Mouse (Mus musculus) heart, postnatal 36 days (tissue): ENCODE measurements around the gene Fbxw8. TPM values are rescaled to one million over a fixed set of nuclear protein-coding genes. Genes with fewer than 3 reads are reported as not detected.

Experiments used
- DNase-seq, 2 experiments: peaks; one replicate each; pipeline ENCODE4 v3.0.0; 2021 to 2022
- intact Hi-C: fragments of 180-260 bp; cut with DNase I; formaldehyde crosslinking; loops from one replicate; pipeline ENCODE4 v1.15.1; 2025
- total RNA-seq, 2 experiments: library from RNA; stranded (reverse); gene quantifications; 2 replicates each; pipeline ENCODE4 v1.2.3; 2021

Fbxw8 gene
- total RNA-seq, 2 experiments from 2014 or later = 39.0 to 42.7 TPM

DNA sequence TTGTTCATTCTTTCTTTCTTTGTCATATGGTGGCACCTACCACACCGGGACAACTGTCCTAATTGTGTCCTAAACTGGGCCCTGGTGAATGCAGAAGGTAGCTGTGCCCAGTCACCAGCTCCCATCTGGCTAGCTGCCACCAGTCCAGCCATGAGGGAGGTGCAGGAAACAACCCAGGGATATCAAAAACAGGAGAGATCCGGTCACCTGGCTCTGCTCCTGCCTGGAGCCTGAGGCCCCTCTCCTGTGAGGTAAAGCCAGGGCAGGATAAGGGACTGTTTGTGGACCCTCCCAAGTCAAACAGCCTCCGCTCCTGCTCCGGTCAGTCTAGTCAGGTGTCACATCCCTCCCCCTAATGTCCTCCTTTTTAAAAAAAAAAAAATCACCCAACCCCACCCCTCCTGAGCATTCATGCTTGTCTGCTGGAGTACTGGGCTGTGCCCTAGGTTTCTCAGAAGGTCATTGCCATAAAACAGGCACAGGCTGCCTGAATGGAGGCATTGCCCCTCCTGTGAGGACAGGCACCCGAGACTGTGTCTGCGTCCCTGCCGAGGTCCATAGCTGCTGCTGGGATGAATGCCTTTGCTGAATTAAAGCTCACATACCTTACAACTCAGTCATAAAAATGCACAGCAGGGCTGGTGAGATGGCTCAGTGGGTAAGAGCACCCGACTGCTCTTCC is 103.1 kb downstream of the Fbxw8 start:
- intact Hi-C loops = no loop called here
- DNase-seq = no peak

- no peak for DNase-seq
- intact Hi-C loops = no loop called here
Observed at GRCm38 (mm10) chr5:118050743-118051142, 104.5 kb downstream of the Fbxw8 start.

GRCm38 (mm10) chr5:118048928-118049327 is 106.3 kb downstream of the Fbxw8 start:
- intact Hi-C loops = no loop called here
- DNase-seq = no peak

- intact Hi-C loops = no loop called here
- no peak for DNase-seq
Observed at GRCm38 (mm10) chr5:118048412-118048811, 106.9 kb downstream of the Fbxw8 start.

DNA sequence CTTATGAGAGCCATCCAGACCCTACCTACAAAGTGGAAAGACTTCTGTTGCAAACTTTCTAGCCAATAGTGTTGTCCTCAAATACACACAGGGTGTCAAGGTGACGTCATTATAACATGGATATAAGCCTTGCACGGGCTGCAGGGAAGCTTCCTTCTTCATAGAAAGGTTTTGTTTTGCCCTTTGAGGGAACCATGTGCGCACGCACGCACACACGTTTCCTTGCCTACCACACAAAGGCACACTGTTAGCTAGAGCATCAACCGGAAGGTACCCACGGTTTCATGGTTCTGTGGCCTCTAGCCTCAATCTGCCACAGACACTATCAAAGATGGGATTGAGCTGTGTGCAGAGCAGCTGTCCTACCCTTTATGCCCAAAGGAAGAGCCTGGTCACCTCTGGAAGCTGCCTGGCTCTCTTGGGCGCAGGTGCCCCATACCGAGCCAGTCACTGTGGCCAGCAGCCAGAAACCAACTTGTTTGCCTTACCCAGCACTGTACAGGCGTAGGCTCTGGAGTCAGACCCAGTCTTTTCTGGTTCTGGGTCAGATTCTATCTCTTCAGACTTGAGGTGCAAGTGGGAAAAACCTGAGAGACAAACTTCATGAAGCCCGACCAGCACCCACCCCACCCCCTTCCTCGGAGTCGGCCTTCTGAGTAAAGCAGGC is 108.0 kb downstream of the Fbxw8 start:
- intact Hi-C loops = no loop called here
- DNase-seq = no peak

DNA sequence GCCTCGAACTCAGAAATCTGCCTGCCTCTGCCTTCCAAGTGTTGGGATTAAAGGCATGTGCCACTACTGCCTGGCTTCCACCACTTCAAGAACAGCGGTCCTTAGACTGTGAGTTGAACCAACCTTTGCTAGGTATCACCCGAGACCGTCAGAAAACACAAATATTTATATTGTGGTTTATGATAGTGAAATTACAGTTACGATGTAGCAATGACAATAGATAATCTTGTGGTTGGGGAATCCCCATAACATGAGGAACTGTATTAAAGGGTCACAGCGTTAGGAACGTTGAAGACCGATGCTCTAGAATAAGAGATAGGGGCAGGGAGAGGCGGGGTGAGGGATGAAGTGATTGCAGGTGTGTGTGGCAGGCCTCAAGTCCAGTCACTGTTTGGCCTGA is 109.9 kb downstream of the Fbxw8 start:
- DNase-seq = no peak
- intact Hi-C loops = no loop called here

- no peak for DNase-seq
- intact Hi-C loops = no loop called here
Observed at GRCm38 (mm10) chr5:118044907-118045306, 110.4 kb downstream of the Fbxw8 start.

DNA sequence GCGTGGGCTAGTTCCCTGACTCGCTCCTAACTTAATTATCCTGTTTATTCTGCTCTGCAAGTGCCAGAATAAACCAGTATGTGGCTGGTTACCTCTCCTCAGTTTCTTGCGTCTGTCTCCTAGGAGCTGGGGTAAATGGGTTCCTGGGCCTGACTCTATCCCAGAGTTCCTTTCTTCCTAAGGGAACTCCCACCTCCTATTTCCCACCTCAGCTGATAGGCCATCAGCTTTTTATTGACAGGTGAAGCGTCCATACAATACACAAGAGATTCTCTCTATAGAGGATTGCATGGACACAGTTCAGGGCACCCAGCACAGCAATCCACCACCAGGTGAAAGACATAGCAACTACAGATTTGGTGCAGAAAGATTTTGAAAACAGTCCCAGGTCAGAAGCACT is 111.5 kb downstream of the Fbxw8 start:
- intact Hi-C loops = no loop called here

GRCm38 (mm10) chr5:118042599-118042998 is 112.7 kb downstream of the Fbxw8 start:
- intact Hi-C loops = no loop called here

More for the DNA sequence above, 111.5 kb downstream of the Fbxw8 start:
- DNase-seq = no peak

GRCm38 (mm10) chr5:118039241-118039668 is 116.0 kb downstream of the Fbxw8 start:
- intact Hi-C loops = no loop called here

More at GRCm38 (mm10) chr5:118042599-118042998, 112.7 kb downstream of the Fbxw8 start:
- DNase-seq = no peak

GRCm38 (mm10) chr5:118037798-118038484 is 117.3 kb downstream of the Fbxw8 start:
- intact Hi-C loops = no loop called here
- DNase-seq = no peak

More at GRCm38 (mm10) chr5:118039241-118039668, 116.0 kb downstream of the Fbxw8 start:
- DNase-seq = no peak

- DNase-seq = no peak
- intact Hi-C loops = no loop called here
Observed at GRCm38 (mm10) chr5:118036888-118037797, 118.1 kb downstream of the Fbxw8 start.

DNA sequence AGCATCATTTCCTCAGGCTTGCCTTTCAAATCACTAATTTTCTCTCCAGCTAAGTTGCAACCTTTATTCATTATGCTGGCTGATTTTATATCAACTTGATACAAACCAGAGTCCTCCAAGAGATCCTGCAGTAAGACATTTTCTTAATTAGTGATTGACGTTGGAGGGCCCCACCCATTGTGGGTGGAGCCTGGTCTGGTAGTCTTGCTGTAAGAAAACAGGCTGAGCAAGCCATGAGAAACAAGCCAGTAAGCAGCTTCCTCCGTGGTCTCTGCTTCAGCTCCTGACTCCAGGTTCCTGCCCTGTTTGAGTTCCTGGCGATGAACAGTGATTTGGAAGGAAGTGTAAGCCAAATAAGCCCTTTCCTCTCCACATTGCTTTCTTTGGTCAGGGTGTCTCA is 119.5 kb downstream of the Fbxw8 start:
- intact Hi-C loops = no loop called here
- DNase-seq = no peak

GRCm38 (mm10) chr5:118034632-118035031 is 120.6 kb downstream of the Fbxw8 start:
- intact Hi-C loops = no loop called here
- DNase-seq = no peak

- intact Hi-C loops = no loop called here
- no peak for DNase-seq
Observed at GRCm38 (mm10) chr5:118033740-118034139, 121.5 kb downstream of the Fbxw8 start.

DNA sequence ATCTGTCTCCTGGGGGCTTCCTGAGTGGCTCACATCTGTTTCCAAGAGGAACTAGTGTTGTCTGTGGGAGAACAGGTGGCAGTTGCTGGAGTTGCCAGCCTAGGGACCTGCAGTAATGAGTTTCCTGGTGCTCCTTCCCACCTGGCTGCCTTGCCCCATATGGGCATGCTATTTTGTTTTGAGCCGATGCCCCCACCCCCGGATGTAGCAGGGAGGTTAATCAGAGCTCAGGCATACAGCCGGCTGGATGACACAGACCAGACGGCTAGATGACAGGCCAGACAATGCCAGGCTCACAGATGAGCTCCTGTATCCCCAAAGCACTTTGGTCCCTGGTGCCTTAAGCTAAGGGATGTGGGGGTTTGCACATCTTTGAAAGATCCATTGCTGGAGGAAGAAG is 121.9 kb downstream of the Fbxw8 start:
- no peak for DNase-seq

DNA sequence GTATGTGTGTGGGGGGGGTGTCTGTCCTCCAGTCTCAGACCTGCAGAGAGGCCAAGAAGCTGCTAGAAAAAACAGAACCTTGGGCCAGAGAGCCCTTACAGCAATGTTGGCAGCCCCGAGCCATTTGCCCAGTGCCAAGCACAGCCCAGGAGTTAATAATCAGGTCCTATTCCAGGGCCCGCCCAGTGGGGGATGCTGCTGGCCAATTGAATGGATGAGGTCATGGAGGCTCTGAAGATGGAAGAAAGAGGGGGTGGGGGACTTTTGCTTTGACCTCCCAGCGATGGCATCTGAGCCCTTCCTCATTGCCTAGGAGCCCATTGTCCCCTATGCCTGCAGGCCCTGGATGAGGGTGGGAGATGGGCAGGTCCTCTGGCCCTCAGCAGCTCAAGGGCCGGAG is 123.8 kb downstream of the Fbxw8 start:
- intact Hi-C loops = no loop called here
- no peak for DNase-seq

More for the DNA sequence above, 121.9 kb downstream of the Fbxw8 start:
- intact Hi-C loops = no loop called here

GRCm38 (mm10) chr5:118031059-118031458 is 124.2 kb downstream of the Fbxw8 start:
- no peak for DNase-seq
- intact Hi-C loops = no loop called here

- no peak for DNase-seq
- intact Hi-C loops = no loop called here
Observed at GRCm38 (mm10) chr5:118030022-118030675, 125.1 kb downstream of the Fbxw8 start.

DNA sequence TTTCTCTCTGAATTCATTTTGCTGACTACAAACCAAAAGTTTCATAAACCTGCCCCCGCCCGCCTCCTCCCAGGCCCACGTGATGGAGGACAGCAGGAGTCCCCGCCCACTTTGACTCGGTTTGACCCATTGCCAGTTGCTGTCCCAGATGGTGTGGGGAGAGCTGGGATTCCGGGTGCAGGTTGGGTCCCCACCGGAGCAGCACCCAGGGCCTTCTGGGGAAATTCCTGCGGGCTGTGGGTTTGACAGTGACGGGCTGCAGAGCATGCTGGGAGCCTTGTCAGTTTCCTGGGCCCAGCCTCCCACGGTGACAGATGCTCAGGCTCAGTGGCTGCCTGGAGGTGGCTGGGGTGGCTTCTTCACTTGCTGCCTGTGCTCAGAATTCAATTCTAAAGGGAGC is 125.8 kb downstream of the Fbxw8 start:
- intact Hi-C loops = loop anchor here (2.0 kb wide), 1 partner anchor 29 kb away; no protein-coding TSS in a partner anchor
- DNase-seq = no peak
